ENCODE assay signal across 8 mouse cellular contexts in genomic region chr12:81484727-81485191, GRCm38 (mm10). TPM values are rescaled to one million over a fixed set of nuclear protein-coding genes. Genes with fewer than 3 reads are reported as not detected.
DNase-seq lines count a peak whose midpoint lies in the region; ATAC-seq lines count a peak whose summit lies in the region.

Gene Cox16, minus strand, starts transcription at chr12:81485127.

- peak; percentile 91 for DNase-seq in adipocyte (ENCODE audit: low spot score)
- peak; percentile 90 for DNase-seq in embryo, embryonic 10 days (ENCODE audit: low spot score)
- peak; percentile 80 for DNase-seq in gastrocnemius, postnatal 10 days
- peak; percentile 94 for DNase-seq in induced T-regulatory cell, adult 2 months (ENCODE audit: low read depth)
- peak; percentile 67 to 82 for DNase-seq in left cerebral cortex, adult 9 months (ENCODE audit: low spot score in 2 of 2)
- peak; percentile 81 for DNase-seq in right cerebral cortex, postnatal 14 days
- DNase-seq in urinary bladder, postnatal 36 days (ENCODE audit: low spot score in 2 of 2), result peak; percentile 87 to 88

- ATAC-seq in megakaryocyte progenitor cell, adult 5-6 weeks (replicated peaks; ENCODE audit: poor library complexity), result peak; percentile 98

RNA-seq across cellular contexts. Expression of gene Cox16, which starts in this region (rescaled TPM):
- 10 to 100 TPM; 73.1 to 96.1 TPM for total RNA-seq in gastrocnemius, postnatal 10 days (2021)
- 134 and 141 TPM in 2 replicates for total RNA-seq in megakaryocyte progenitor cell, adult 5-6 weeks (2015)
- 82.5 and 97.2 TPM in 2 replicates for total RNA-seq in megakaryocyte progenitor cell, adult 5-6 weeks (2017)

Comparison
In these comparisons a context has a peak if more than half of its experiments do, and no peak if none do; other contexts are left out.
1. Peak in every context shown above with its lines: DNase-seq and ATAC-seq.